Mouse (Mus musculus) layer of hippocampus, postnatal 14 days (tissue): ENCODE data around the gene Fxyd6. TPM values are rescaled to one million over a fixed set of nuclear protein-coding genes. Genes with fewer than 3 reads are reported as not detected.

Experiments used
- DNase-seq, 2 experiments: peaks; one replicate each; pipeline ENCODE4 v3.0.0; 2021 to 2022; ENCODE audit warnings: low spot score in 2 of 2, mixed read lengths in 1 of 2
- total RNA-seq, 2 experiments: library from RNA; stranded (reverse); gene quantifications; 2 replicates each; pipeline ENCODE4 v1.2.3; 2021

Gene Fxyd6
- total RNA-seq, 2 experiments from 2014 or later: 172 to 192 TPM

- no peak for DNase-seq
Observed at GRCm38 (mm10) chr9:45440083-45440784, 70.2 kb downstream of the Fxyd6 start.

GRCm38 (mm10) chr9:45444251-45444798 lies 74.3 kb downstream of the Fxyd6 start:
- no peak for DNase-seq

Other genes with a start within 250 kb of the Fxyd6 start
- 1 to 10 TPM; 6.0 to 8.2 TPM for gene Scn4b, start 231.8 kb upstream of the Fxyd6 start, total RNA-seq
- under 1 TPM in 1 of 2 experiments, not detected in 1; 0.21 TPM for gene BC049352, start 188.2 kb upstream of the Fxyd6 start, total RNA-seq
- gene Tmprss4, start 166.1 kb upstream of the Fxyd6 start, total RNA-seq: not detected
- 1 to 10 TPM; 2.7 to 3.1 TPM for gene Il10ra, start 101.0 kb upstream of the Fxyd6 start, total RNA-seq
- gene Tmprss13, start 51.1 kb upstream of the Fxyd6 start, total RNA-seq: not detected
- gene Fxyd2, start 29.5 kb downstream of the Fxyd6 start, total RNA-seq: 1 to 10 TPM; 7.8 to 8.3 TPM
- 10 to 100 TPM; 73.7 to 75.4 TPM for gene Dscaml1, start 56.4 kb downstream of the Fxyd6 start, total RNA-seq